Mouse (Mus musculus) limb, embryonic 14.5 days (tissue): ENCODE results near the gene Adamts2. TPM values are rescaled to one million over a fixed set of nuclear protein-coding genes. Genes with fewer than 3 reads are reported as not detected.

ENCODE experiments used
- ATAC-seq: fragments of 200-750 bp; cut with Nextera tagmentation; 2 replicates; pipeline ENCODE4 v1.8.0; 2017; ENCODE audit warnings: low read depth, moderate number of reproducible peaks, moderate TSS enrichment; ENCODE audit not compliant: low FRiP score
- DNase-seq: peaks from one replicate; pipeline ENCODE4 v3.0.0-alpha.2; 2015; ENCODE audit warnings: low spot score
- H3K27ac ChIP-seq: fragments of 300-500 bp; sonication (generic); replicated peaks from 2 replicates; pipeline ENCODE4 v1.5.1; 2014; ENCODE audit warnings: low read depth, mild to moderate bottlenecking, low read length, moderate library complexity, mixed read lengths
- H3K27me3 ChIP-seq: fragments of 300-500 bp; sonication (generic); 2 replicates; pipeline ENCODE4 v1.6.1; 2014; ENCODE audit warnings: low read length, mixed read lengths; ENCODE audit not compliant: control insufficient read depth, insufficient read depth
- H3K36me3 ChIP-seq: fragments of 300-500 bp; sonication (generic); 2 replicates; pipeline ENCODE4 v1.6.1; 2014; ENCODE audit warnings: mild to moderate bottlenecking, low read length, moderate library complexity, mixed read lengths; ENCODE audit not compliant: control insufficient read depth, insufficient read depth
- H3K4me1 ChIP-seq: fragments of 300-500 bp; sonication (generic); 2 replicates; pipeline ENCODE4 v1.6.1; 2014; ENCODE audit warnings: antibody characterized with exemption, low read length, mixed read lengths; ENCODE audit not compliant: control insufficient read depth, insufficient read depth
- H3K4me2 ChIP-seq: fragments of 300-500 bp; sonication (generic); replicated peaks from 2 replicates; pipeline ENCODE4 v1.6.1; 2014; ENCODE audit warnings: low read depth, mild to moderate bottlenecking, low read length, moderate library complexity; ENCODE audit not compliant: severe bottlenecking
- H3K4me3 ChIP-seq: fragments of 300-500 bp; sonication (generic); replicated peaks from 2 replicates; pipeline ENCODE4 v1.5.1; 2014; ENCODE audit warnings: low read length
- H3K9ac ChIP-seq: fragments of 300-500 bp; sonication (generic); 2 replicates; pipeline ENCODE4 v1.6.1; 2014; ENCODE audit warnings: mild to moderate bottlenecking, low read depth, low read length, moderate library complexity; ENCODE audit not compliant: severe bottlenecking
- H3K9me3 ChIP-seq: fragments of 300-500 bp; sonication (generic); 2 replicates; pipeline ENCODE4 v1.6.1; 2016; ENCODE audit warnings: low read length; ENCODE audit not compliant: control insufficient read depth
- POLR2A ChIP-seq: fragments of 200-500 bp; IDR thresholded peaks from 2 replicates; pipeline ENCODE4 v1.8.0; 2012; ENCODE audit warnings: inconsistent platforms, mild to moderate bottlenecking, moderate library complexity, borderline replicate concordance; ENCODE audit not compliant: insufficient read depth, insufficient read length; ENCODE audit errors: extremely low read depth
- WGBS: fragments of 180-500 bp; shearing (Covaris S2); extraction: QIAGEN DNeasy Blood & Tissue Kit; methylation state at CpG from one replicate; pipeline ENCODE4 v1.1.7; 2014; 5-methylcytosine and 5-hydroxymethylcytosine counted together
- polyA plus RNA-seq, 2 experiments: library from polyadenylated mRNA; depleted of rRNA in 1 of 2; stranded (reverse) in 1 of 2; unstranded in 1 of 2; fragments of >200 nt; fragmentation: Nextera tagmentation in 1 of 2; extraction: Ambion mirVana in 1 of 2; gene quantifications; 2 replicates each; pipeline versions ENCODE4 v1.2.1 to v1.2.3; 2012 to 2014

Gene Adamts2
- polyA plus RNA-seq, 2 experiments, result 19.4 to 34.9 TPM

DNA sequence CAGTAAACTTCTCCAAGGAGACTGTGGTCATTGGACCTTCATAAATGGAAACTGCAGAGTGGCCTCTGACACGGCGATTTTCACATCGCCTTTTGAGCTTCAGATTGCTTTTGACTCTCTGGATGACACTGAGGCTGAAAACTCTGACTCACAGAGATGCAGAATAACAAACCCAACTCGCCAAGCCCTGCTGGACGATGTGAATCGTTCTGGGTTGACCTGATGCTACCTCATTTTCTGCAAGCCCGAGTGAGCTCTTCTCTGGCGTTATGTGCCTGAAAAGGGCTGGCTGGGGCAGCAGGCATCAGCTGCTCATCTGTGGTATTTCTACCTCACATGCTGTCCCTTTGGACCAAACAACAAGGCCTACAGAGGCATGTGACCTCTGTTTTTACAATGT lies 98.6 kb downstream of the Adamts2 start:
- H3K4me1 ChIP-seq, result no peaks in the 10 kb centered on the region
- H3K9me3 ChIP-seq, result no peaks in the 10 kb centered on the region
- no peak overlapping the region for H3K4me3 ChIP-seq
- no peaks in the 10 kb centered on the region for H3K27me3 ChIP-seq
- no peak overlapping the region for H3K27ac ChIP-seq
- no peaks in the 10 kb centered on the region for H3K36me3 ChIP-seq
- no peak for TF ChIP-seq POLR2A
- DNase-seq (no peak), ATAC-seq (no peak)
- H3K9ac ChIP-seq, result no peak overlapping the region
- 89% methylated on average over 8 of the region's 8 CpGs for WGBS
- no peak overlapping the region for H3K4me2 ChIP-seq

- Histone ChIP-seq H3K9ac (no peak overlapping the region), H3K4me1 (no peaks in the 10 kb centered on the region), H3K27ac (no peak overlapping the region), H3K4me2 (no peak overlapping the region), H3K27me3 (no peaks in the 10 kb centered on the region), H3K36me3 (no peaks in the 10 kb centered on the region), H3K4me3 (no peak overlapping the region), H3K9me3 (no peaks in the 10 kb centered on the region)
- DNase-seq (no peak), ATAC-seq (no peak)
- no peak for TF ChIP-seq POLR2A
- 71% methylated on average over 7 of the region's 7 CpGs for WGBS
Observed at GRCm38 (mm10) chr11:50703397-50703796, 101.5 kb downstream of the Adamts2 start.

- Histone ChIP-seq H3K36me3 (no peaks in the 10 kb centered on the region), H3K27ac (no peak overlapping the region), H3K9ac (no peak overlapping the region), H3K4me1 (no peaks in the 10 kb centered on the region), H3K9me3 (no peaks in the 10 kb centered on the region), H3K4me3 (no peak overlapping the region), H3K4me2 (no peak overlapping the region), H3K27me3 (no peaks in the 10 kb centered on the region)
- DNase-seq (no peak), ATAC-seq (no peak)
- WGBS, result 78% methylated on average over 2 of the region's 2 CpGs
- TF ChIP-seq POLR2A, result no peak
Observed at GRCm38 (mm10) chr11:50704511-50704910, 102.6 kb downstream of the Adamts2 start.

DNA sequence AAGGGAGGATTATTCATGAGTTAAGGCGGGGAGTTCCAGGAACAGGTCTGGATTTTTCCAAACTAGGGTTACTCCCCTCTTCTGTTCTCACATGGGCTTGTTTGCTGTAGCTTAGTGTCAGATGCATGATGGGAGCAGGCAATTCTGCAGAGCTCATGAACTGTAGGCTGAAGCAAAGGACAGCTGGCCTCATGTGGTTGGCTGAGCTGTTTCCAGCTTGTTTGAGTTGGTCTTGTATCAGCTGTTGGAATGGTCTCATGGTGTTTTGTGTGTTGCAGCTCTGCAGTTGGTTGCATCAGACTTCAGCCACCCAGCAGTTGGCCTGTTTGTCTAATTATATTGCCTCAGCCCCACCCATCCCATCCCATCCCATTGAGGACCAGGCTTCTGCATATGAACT lies 105.4 kb downstream of the Adamts2 start:
- Histone ChIP-seq H3K9ac (no peak overlapping the region), H3K4me3 (no peak overlapping the region), H3K27me3 (no peaks in the 10 kb centered on the region), H3K36me3 (no peaks in the 10 kb centered on the region), H3K9me3 (no peaks in the 10 kb centered on the region), H3K27ac (no peak overlapping the region), H3K4me2 (no peak overlapping the region), H3K4me1 (no peaks in the 10 kb centered on the region)
- ATAC-seq (no peak), DNase-seq (no peak)
- 79% methylated on average over 1 of the region's 1 CpGs for WGBS
- TF ChIP-seq POLR2A, result no peak

DNA sequence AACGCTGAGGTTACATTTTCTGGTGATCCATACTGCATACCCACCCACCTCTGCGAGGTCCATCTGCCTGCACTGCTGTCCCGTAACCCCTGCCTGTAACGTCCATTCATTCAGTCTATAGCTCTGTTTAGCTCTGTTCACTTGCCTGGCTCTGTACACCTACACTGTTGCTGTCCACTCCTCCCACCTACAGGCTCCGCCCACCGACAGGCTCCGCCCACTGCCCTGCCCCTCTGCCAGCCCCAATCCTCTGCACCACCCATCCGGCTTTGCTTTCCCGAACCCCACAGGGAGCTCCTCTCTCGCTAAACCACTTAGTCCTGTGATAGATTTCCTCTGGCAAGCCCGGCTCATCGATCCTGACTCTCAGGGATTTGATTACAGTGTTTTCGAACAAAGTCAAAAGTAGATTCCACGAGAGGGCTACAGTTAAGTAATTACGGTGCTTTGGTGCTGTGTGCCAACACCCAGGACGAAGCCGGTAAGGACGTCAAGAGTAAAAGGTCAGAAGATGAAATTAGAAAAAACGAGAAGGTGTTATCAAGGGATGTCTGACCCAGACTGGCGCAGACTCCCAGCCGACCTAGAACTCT lies 111.8 kb downstream of the Adamts2 start:
- Histone ChIP-seq H3K27ac (no peak overlapping the region), H3K9me3 (no peaks in the 10 kb centered on the region), H3K4me2 (no peak overlapping the region), H3K27me3 (no peaks in the 10 kb centered on the region), H3K4me3 (no peak overlapping the region), H3K4me1 (peaks cover 1% of the 10 kb centered on the region; the same call in 1 of the 2 replicates), H3K36me3 (no peaks in the 10 kb centered on the region), H3K9ac (no peak overlapping the region)
- ATAC-seq, result no peak
- 31% methylated on average over 21 of the region's 21 CpGs for WGBS
- no peak for TF ChIP-seq POLR2A
- DNase-seq, result no peak

- Histone ChIP-seq H3K9ac (no peak overlapping the region), H3K4me2 (no peak overlapping the region), H3K4me1 (peaks cover 5% of the 10 kb centered on the region; the same call in 1 of the 2 replicates), H3K27me3 (no peaks in the 10 kb centered on the region), H3K27ac (no peak overlapping the region), H3K9me3 (no peaks in the 10 kb centered on the region), H3K4me3 (no peak overlapping the region), H3K36me3 (no peaks in the 10 kb centered on the region)
- ATAC-seq (no peak), DNase-seq (no peak)
- WGBS, result 62% methylated on average over 6 of the region's 6 CpGs
- no peak for TF ChIP-seq POLR2A
Observed at GRCm38 (mm10) chr11:50715091-50715490, 113.2 kb downstream of the Adamts2 start.
